Mouse (Mus musculus) small intestine, adult 2 months (tissue): Measurements from ENCODE around the gene Prx.

ENCODE experiments used
- CTCF ChIP-seq: fragments of 200-500 bp; IDR thresholded peaks from 2 replicates; pipeline ENCODE4 v1.5.1; 2012; ENCODE audit warnings: low read depth, mild to moderate bottlenecking, control low read depth, inconsistent platforms, low read length, moderate library complexity, mixed read lengths; ENCODE audit not compliant: insufficient replicate concordance, insufficient read length; ENCODE audit errors: extremely low read depth
- POLR2A ChIP-seq: fragments of 200-500 bp; IDR thresholded peaks from 2 replicates; pipeline ENCODE4 v1.6.1; 2012; ENCODE audit warnings: low read depth, mild to moderate bottlenecking, control low read depth, inconsistent platforms, low read length, moderate library complexity

- TF ChIP-seq CTCF (peak; percentile 71; the same call in 1 of the 2 replicates), POLR2A (peak; percentile 100)
Observed at GRCm38 (mm10) chr7:27486770-27487697, 12.1 kb upstream of the Prx start, which contains the start of gene Sertad1.
